Mouse (Mus musculus) midbrain, postnatal 0 days (tissue): Measurements from ENCODE around the gene Capns1. TPM values are rescaled to one million over a fixed set of nuclear protein-coding genes. Genes with fewer than 3 reads are reported as not detected.

ENCODE experiments used
- ATAC-seq: fragments of 200-750 bp; cut with Nextera tagmentation; 2 replicates; pipeline ENCODE4 v1.8.0; 2017; ENCODE audit warnings: moderate number of reproducible peaks, mild to moderate bottlenecking, moderate TSS enrichment, moderate library complexity; ENCODE audit not compliant: low FRiP score
- DNase-seq: peaks from one replicate; pipeline ENCODE4 v3.0.0-alpha.2; 2015; ENCODE audit warnings: low spot score
- H3K27ac ChIP-seq: fragments of 300-500 bp; sonication (generic); 2 replicates; pipeline ENCODE4 v1.5.1; 2014; ENCODE audit warnings: low read depth, mild to moderate bottlenecking, low read length, mixed read lengths
- H3K27me3 ChIP-seq: fragments of 300-500 bp; sonication (generic); 2 replicates; pipeline ENCODE4 v1.6.1; 2014; ENCODE audit warnings: low read length, control low read depth, mixed read lengths; ENCODE audit not compliant: insufficient read depth
- H3K36me3 ChIP-seq: fragments of 300-500 bp; sonication (generic); 2 replicates; pipeline ENCODE4 v1.6.1; 2014; ENCODE audit warnings: low read length, control low read depth, mixed read lengths; ENCODE audit not compliant: insufficient read depth
- H3K4me1 ChIP-seq: fragments of 300-500 bp; sonication (generic); 2 replicates; pipeline ENCODE4 v1.6.1; 2014; ENCODE audit warnings: mild to moderate bottlenecking, control low read depth, antibody characterized with exemption, low read length, mixed read lengths; ENCODE audit not compliant: insufficient read depth
- H3K4me2 ChIP-seq: fragments of 300-500 bp; sonication (generic); 2 replicates; pipeline ENCODE4 v1.6.1; 2014; ENCODE audit warnings: low read depth, mild to moderate bottlenecking, low read length, mixed read lengths; ENCODE audit not compliant: poor library complexity, severe bottlenecking
- H3K4me3 ChIP-seq: fragments of 300-500 bp; sonication (generic); 2 replicates; pipeline ENCODE4 v1.5.1; 2014; ENCODE audit warnings: low read depth, mild to moderate bottlenecking, low read length, moderate library complexity
- H3K9ac ChIP-seq: fragments of 300-500 bp; sonication (generic); replicated peaks from 2 replicates; pipeline ENCODE4 v1.6.1; 2014; ENCODE audit warnings: mild to moderate bottlenecking, low read length, moderate library complexity, mixed read lengths; ENCODE audit not compliant: poor library complexity, severe bottlenecking
- H3K9me3 ChIP-seq: fragments of 300-500 bp; sonication (generic); 2 replicates; pipeline ENCODE4 v1.6.1; 2016; ENCODE audit warnings: low read length, control low read depth
- CTCF ChIP-seq: IDR thresholded peaks from 2 replicates; pipeline ENCODE4 v1.5.1; 2016; ENCODE audit warnings: antibody characterized with exemption, mild to moderate bottlenecking
- WGBS: fragments of 180-500 bp; shearing (Covaris S2); extraction: QIAGEN DNeasy Blood & Tissue Kit; methylation state at CpG from one replicate; pipeline ENCODE4 v1.1.7; 2014; 5-methylcytosine and 5-hydroxymethylcytosine counted together
- polyA plus RNA-seq: library from polyadenylated mRNA; unstranded; fragments of >200 nt; fragmentation: Nextera tagmentation; extraction: Ambion mirVana; gene quantifications from 2 replicates; pipeline ENCODE4 v1.2.1, GENCODE M21; 2015
- total RNA-seq: library from RNA; depleted of rRNA; stranded (reverse); fragments of >200 nt; gene quantifications from 2 replicates; pipeline ENCODE4 v1.2.3, GENCODE M21; 2014

Gene Capns1
- total and polyA plus RNA-seq, 2 experiments from 2014 or later: 58.0 to 272 TPM

- ATAC-seq (no peak), DNase-seq (no peak)
- no peak for TF ChIP-seq CTCF
- no peaks in the 10 kb centered on the region for H3K4me1 ChIP-seq
- no peaks in the 10 kb centered on the region for H3K27me3 ChIP-seq
- H3K9ac ChIP-seq: no peak overlapping the region
- H3K36me3 ChIP-seq: no peaks in the 10 kb centered on the region
- H3K9me3 ChIP-seq: no peaks in the 10 kb centered on the region
- H3K4me3 ChIP-seq: no peak overlapping the region
- no peak overlapping the region for H3K4me2 ChIP-seq
- 80% methylated on average over 5 of the region's 5 CpGs for WGBS
- no peak overlapping the region for H3K27ac ChIP-seq
These were observed 1.6 kb upstream of the Capns1 start for GRCm38 (mm10) chr7:30200200-30200599.

- ATAC-seq: no peak
- Histone ChIP-seq H3K27ac (no peak overlapping the region), H3K36me3 (no peaks in the 10 kb centered on the region), H3K4me1 (no peaks in the 10 kb centered on the region), H3K4me2 (no peak overlapping the region), H3K9ac (no peak overlapping the region), H3K27me3 (no peaks in the 10 kb centered on the region), H3K4me3 (no peak overlapping the region), H3K9me3 (no peaks in the 10 kb centered on the region)
- 80% methylated on average over 18 of the region's 18 CpGs for WGBS
- no peak for DNase-seq
- TF ChIP-seq CTCF: no peak
These were observed 1.0 kb upstream of the Capns1 start for GRCm38 (mm10) chr7:30199498-30200139.

- Histone ChIP-seq H3K9me3 (no peaks in the 10 kb centered on the region), H3K27me3 (no peaks in the 10 kb centered on the region), H3K36me3 (no peaks in the 10 kb centered on the region), H3K4me2 (no peak overlapping the region), H3K9ac (no peak overlapping the region), H3K4me1 (peaks cover 6% of the 10 kb centered on the region; the same call in 1 of the 2 replicates), H3K27ac (no peak overlapping the region), H3K4me3 (no peak overlapping the region)
- no peak for DNase-seq
- no peak for TF ChIP-seq CTCF
- ATAC-seq: no peak
- 72% methylated on average over 5 of the region's 5 CpGs for WGBS
These were observed 950 bp downstream of the Capns1 start for GRCm38 (mm10) chr7:30197592-30198129.

DNA sequence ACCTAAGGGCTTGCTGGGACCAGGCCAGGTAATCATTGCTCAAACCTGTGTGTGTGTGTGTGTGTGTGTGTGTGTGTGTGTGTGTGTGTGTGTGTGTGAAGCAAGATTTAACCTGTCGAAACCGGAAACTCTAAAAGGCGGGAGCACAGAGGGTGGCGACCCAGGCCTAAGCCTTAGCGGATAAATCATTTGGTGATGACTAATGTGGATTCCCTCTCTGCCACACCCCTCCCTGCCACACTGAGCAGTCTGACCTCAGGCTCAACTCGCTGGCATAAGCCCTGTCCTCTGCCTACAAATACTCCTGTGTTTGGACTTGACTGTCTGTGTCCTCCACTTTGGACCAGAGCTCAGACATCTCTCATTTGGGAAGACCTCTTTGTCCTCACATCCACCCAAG lies 2.4 kb downstream of the Capns1 start:
- H3K4me1 ChIP-seq: peaks cover 6% of the 10 kb centered on the region; the same call in 1 of the 2 replicates
- WGBS: 88% methylated on average over 6 of the region's 6 CpGs
- ATAC-seq (no peak), DNase-seq (no peak)
- no peak overlapping the region for H3K4me2 ChIP-seq
- H3K36me3 ChIP-seq: peaks cover 7% of the 10 kb centered on the region
- no peaks in the 10 kb centered on the region for H3K27me3 ChIP-seq
- H3K27ac ChIP-seq: no peak overlapping the region
- H3K4me3 ChIP-seq: no peak overlapping the region
- no peaks in the 10 kb centered on the region for H3K9me3 ChIP-seq
- no peak overlapping the region for H3K9ac ChIP-seq
- TF ChIP-seq CTCF: no peak

GRCm38 (mm10) chr7:30195461-30195860 lies 3.1 kb downstream of the Capns1 start:
- no peaks in the 10 kb centered on the region for H3K9me3 ChIP-seq
- no peak for DNase-seq
- no peak for TF ChIP-seq CTCF
- H3K9ac ChIP-seq: no peak overlapping the region
- ATAC-seq: no peak
- no peaks in the 10 kb centered on the region for H3K27me3 ChIP-seq
- H3K4me2 ChIP-seq: peak overlapping the region; percentile 53
- H3K4me1 ChIP-seq: peaks cover 6% of the 10 kb centered on the region; the same call in 1 of the 2 replicates
- peak overlapping the region; percentile 77; the same call in 1 of the 2 replicates for H3K27ac ChIP-seq
- WGBS: 76% methylated on average over 6 of the region's 6 CpGs
- H3K4me3 ChIP-seq: peak overlapping the region; percentile 75
- peaks cover 9% of the 10 kb centered on the region for H3K36me3 ChIP-seq

- peak overlapping the region; percentile 75 for H3K4me3 ChIP-seq
- under 1% methylated on average over 28 of the region's 28 CpGs for WGBS
These were observed 3.7 kb downstream of the Capns1 start for GRCm38 (mm10) chr7:30194884-30195283.

More at GRCm38 (mm10) chr7:30194884-30195283, 3.7 kb downstream of the Capns1 start:
- DNase-seq (peak; percentile 97), ATAC-seq (peak; percentile 92)
- peaks cover 6% of the 10 kb centered on the region; the same call in 1 of the 2 replicates for H3K4me1 ChIP-seq
- no peaks in the 10 kb centered on the region for H3K9me3 ChIP-seq
- H3K27me3 ChIP-seq: no peaks in the 10 kb centered on the region
- no peak for TF ChIP-seq CTCF
- peaks cover 13% of the 10 kb centered on the region for H3K36me3 ChIP-seq
- peak overlapping the region; percentile 79 for H3K9ac ChIP-seq
- peak overlapping the region; percentile 53 for H3K4me2 ChIP-seq
- peak overlapping the region; percentile 77 for H3K27ac ChIP-seq
